Mouse (Mus musculus) liver, postnatal 0 days (tissue): Measurements from ENCODE around the gene Gm20708.

Experiments
- CTCF ChIP-seq: sonication (generic); IDR thresholded peaks from 2 replicates; pipeline ENCODE4 v1.5.1; 2016; ENCODE audit warnings: antibody characterized with exemption, low read depth
- EP300 ChIP-seq: IDR thresholded peaks from 2 replicates; pipeline ENCODE4 v1.6.1; 2016; ENCODE audit warnings: antibody characterized with exemption, low read depth, mild to moderate bottlenecking

DNA sequence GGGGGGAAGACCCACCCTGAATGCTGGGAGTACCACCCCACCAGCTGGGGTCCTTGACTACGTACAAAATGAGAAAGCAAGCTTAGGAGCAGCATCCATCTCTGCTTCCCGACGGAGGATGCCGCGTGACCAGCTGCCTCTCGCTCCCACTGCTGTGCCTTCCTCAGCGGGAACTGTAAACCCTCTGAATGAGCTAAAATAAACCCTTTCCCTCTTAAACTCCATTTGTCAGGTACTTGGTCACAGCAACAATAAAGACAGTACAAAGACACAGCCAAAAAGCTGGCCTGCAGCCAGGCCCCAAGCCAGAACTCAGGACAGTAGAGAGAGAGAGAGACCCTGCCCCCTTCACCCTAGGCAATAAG, 39.8 kb upstream of the Gm20708 start:
- TF ChIP-seq CTCF = no peak
- no peak for TF ChIP-seq EP300
